Mouse (Mus musculus): ENCODE data around the gene Ascc1.

DNA sequence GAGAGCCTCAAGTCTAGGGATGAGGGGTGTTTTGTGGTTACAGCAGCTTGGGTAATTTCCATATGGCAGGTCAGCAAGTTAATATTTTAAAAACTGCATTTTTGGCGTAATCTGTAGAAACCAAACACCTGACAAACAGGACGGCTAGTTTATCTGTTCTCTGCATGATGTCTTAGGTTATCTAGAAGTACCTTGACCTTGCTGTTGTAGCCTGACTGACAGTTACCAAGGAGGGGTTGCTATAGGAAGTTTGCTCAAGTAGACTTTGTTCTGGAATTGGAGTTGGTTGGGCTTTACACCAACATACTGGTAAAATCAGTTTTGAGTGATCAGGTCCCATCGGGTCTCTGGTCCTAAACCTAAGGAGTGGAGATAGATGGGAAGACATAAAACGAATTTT lies 33.1 kb downstream of the Ascc1 start:
- TF ChIP-seq EP300 (IDR thresholded peaks at IDR 0.05; ENCODE audit: low read depth in 1 of 2, low read length in 2 of 2) (0 out of 4 replicates have a peak, but pooled peaks of 1 of the 2 experiments have one; percentile 39), POLR2A (IDR thresholded peaks at IDR 0.05; ENCODE audit: control insufficient read depth in 1 of 2, insufficient read depth in 1 of 2, low read depth in 1 of 2, low read length in 2 of 2, poor library complexity in 1 of 2) (no peak), MAFK (IDR thresholded peaks at IDR 0.05; ENCODE audit: borderline replicate concordance, low read depth, low read length) (no peak), MAX (IDR thresholded peaks at IDR 0.05; ENCODE audit: low read length) (no peak), TAL1 (IDR thresholded peaks at IDR 0.05; ENCODE audit: low read length) (no peak), MAZ (IDR thresholded peaks at IDR 0.05; ENCODE audit: low read depth, low read length) (no peak), CTCF (IDR thresholded peaks at IDR 0.05 in 2 of 3, conservative IDR thresholded peaks at IDR 0.05 in 1 of 3; ENCODE audit: control insufficient read depth in 1 of 3, insufficient read depth in 1 of 3, low read depth in 2 of 3, low read length in 3 of 3, poor library complexity in 1 of 3, severe bottlenecking in 1 of 3) (no peak), NELFE (IDR thresholded peaks at IDR 0.05; ENCODE audit: low read depth, low read length) (no peak), TCF12 (IDR thresholded peaks at IDR 0.05; ENCODE audit: low read depth, low read length) (no peak; the same call in 1 of the 2 replicates), BHLHE40 (IDR thresholded peaks at IDR 0.05; ENCODE audit: borderline replicate concordance, low read depth, low read length) (no peak), ZMIZ1 (IDR thresholded peaks at IDR 0.05; ENCODE audit: low read depth, low read length) (no peak), CHD1 (IDR thresholded peaks at IDR 0.05; ENCODE audit: low read depth, low read length) (no peak)
